Mouse (Mus musculus): ENCODE results near the gene Plekha7. TPM values are rescaled to one million over a fixed set of nuclear protein-coding genes. Genes with fewer than 3 reads are reported as not detected.

Gene Plekha7
- 11.6 and 12.5 TPM in 2 replicates for polyA plus RNA-seq (2012; rRNA removed)

DNA sequence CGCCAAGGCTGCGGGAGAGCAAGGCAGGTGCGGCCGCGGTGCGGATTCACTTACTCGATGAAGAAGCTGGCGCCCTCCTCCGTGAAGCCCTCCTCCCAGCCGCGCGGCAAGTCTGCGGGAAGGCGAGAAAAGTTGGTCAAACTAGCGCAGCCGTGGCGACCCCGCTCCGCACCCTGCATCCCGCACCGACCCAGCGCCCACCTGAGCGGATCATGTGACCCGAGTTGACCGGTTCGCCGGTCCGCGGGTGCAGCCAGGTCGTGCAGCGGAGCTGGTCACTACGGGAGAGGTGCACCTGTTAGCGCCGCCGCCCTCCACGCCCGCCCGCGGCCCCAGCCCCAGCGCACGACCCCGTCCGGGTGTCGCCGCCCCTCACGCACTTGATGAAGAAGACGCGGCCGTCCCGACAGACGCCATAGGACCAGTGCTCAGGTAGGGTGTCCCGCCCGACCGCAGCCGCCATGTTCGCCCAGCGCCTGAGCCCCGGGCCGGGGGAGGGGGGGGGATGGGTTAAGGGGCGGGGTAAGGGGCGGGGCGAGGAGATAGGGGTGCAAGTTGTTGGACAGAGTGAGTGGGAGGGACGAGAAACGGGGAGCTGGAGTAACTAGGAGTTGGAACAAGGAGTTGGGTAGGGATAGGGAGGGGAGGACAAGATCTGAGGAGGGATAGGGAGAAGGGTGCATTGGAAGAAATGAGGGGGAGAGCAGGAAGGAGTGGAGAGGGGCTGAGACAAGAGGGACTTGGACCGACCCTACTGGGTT lies at the start of gene Plekha7:
Gene Plekha7 (minus strand): TSS at position 506 of the 761 bp plus-strand sequence.

DNA sequence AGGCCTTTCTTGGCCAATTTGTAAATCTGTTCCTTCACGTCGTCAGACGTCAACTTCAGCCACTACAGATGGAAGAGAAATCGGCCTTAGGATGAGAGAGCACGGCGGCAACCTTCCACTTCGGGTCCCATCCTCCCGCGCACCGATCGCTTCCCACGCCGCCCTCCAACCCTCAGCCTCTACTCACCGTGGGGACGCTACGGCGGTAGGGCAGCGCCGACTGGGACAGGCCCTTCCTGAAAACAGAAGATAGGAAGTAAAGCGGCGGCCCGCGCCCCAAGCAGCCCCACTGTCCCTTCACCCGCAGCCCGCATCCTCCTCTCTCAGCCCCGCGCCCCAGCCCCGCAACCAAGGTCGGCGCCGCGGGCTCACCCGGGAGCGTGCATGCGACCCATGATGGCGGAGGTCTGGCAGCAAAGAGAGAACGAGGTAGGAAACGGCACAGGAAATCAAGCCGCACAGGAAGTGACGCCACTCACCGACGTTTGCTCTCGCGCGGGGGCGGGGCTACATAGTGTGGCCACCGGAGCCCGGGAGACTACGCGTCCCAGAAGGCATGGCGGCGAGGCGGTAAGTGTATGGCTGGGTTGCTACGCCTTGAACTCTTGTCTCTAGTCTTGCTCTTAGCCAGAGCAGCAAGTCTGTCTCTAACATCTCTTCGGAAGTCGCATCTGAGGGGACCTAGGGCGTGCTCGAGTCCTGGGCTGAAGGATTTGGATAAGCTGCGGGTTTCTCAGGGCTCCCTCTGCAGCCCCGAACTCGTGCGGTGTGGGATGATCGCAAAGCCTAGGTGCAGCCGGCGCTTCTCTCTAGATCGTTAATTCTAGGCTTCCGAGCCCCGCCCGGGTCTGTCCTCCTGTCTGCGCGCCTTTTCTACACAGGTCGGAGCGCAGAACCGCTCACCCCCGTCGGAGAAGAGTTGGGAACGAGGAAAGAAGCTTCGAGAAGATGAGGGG lies 25.8 kb upstream of the Plekha7 start, which contains the start of gene Rps13:
Gene Rps13 (minus strand): TSS at position 483 of the 956 bp plus-strand sequence.

GRCm38 (mm10) chr7:116084366-116084765 lies 223.8 kb downstream of the Plekha7 start, which contains the start of gene Gm4353:
Gene Gm4353, minus strand, starts transcription at chr7:116084635.

Other genes with a start within 250 kb of the Plekha7 start
- 1.2 and 1.6 TPM in 2 replicates for gene Gm4353, start 223.7 kb downstream of the Plekha7 start, polyA plus RNA-seq (2012; rRNA removed)
- gene Rps13, start 25.8 kb upstream of the Plekha7 start, polyA plus RNA-seq (2012; rRNA removed): 965 and 1,002 TPM in 2 replicates
- 16.7 and 17.6 TPM in 2 replicates for gene Pik3c2a, start 135.1 kb upstream of the Plekha7 start, polyA plus RNA-seq (2012; rRNA removed)
- 15.7 and 19.2 TPM in 2 replicates for gene Nucb2, start 196.0 kb upstream of the Plekha7 start, polyA plus RNA-seq (2012; rRNA removed)

Measured in central nervous system, embryonic 14 days (tissue).